8 mouse cellular contexts compared by ENCODE assay signal in genomic region chr19:23055916-23056805, GRCm38 (mm10).
DNase-seq lines count a peak whose midpoint lies in the region; ATAC-seq and TF ChIP-seq lines count a peak whose summit lies in the region.

No protein-coding gene starts in this region.

- TF ChIP-seq POLR2A in cerebellum, adult 2 months (IDR thresholded peaks at IDR 0.05; ENCODE audit: borderline replicate concordance, insufficient read depth, low read length) = no peak
- no peak for TF ChIP-seq POLR2A in thymus, adult 2 months (IDR thresholded peaks at IDR 0.05; ENCODE audit: control insufficient read depth, extremely low read depth, insufficient read depth, low read length, poor library complexity)

- H3K36me3 ChIP-seq in midbrain, embryonic 10.5 days = no peaks in the 10 kb centered on the region
- H3K36me3 ChIP-seq in midbrain, postnatal 0 days (ENCODE audit: insufficient read depth, low read length) = no peaks in the 10 kb centered on the region
- no peaks in the 10 kb centered on the region for H3K36me3 ChIP-seq in limb, embryonic 13.5 days
- no peaks in the 10 kb centered on the region for H3K36me3 ChIP-seq in stomach, embryonic 16.5 days (ENCODE audit: control insufficient read depth, insufficient read depth, low read length)
- H3K36me3 ChIP-seq in thymus, adult 2 months (ENCODE audit: control insufficient read depth, insufficient read depth, low read length) = no peaks in the 10 kb centered on the region

- H3K27ac ChIP-seq in cerebellum, adult 2 months (ENCODE audit: insufficient read depth, low read length) = peak overlapping the region; percentile 62; the same call in 1 of the 2 replicates
- no peak overlapping the region for H3K27ac ChIP-seq in midbrain, embryonic 10.5 days (replicated peaks)
- no peak overlapping the region for H3K27ac ChIP-seq in midbrain, postnatal 0 days (ENCODE audit: low read depth, low read length)
- H3K27ac ChIP-seq in limb, embryonic 13.5 days = no peak overlapping the region
- peak overlapping the region; percentile 92 for H3K27ac ChIP-seq in stomach, embryonic 16.5 days (ENCODE audit: low read length)
- H3K27ac ChIP-seq in thymus, adult 2 months (ENCODE audit: control insufficient read depth, insufficient read depth, low read length) = no peak overlapping the region

- peaks cover 8% of the 10 kb centered on the region; the same call in 1 of the 2 replicates for H3K4me1 ChIP-seq in cerebellum, adult 2 months (ENCODE audit: control insufficient read depth, insufficient read depth, low read length)
- H3K4me1 ChIP-seq in midbrain, embryonic 10.5 days = peaks cover 24% of the 10 kb centered on the region
- peaks cover 4% of the 10 kb centered on the region; the same call in 1 of the 2 replicates for H3K4me1 ChIP-seq in midbrain, postnatal 0 days (ENCODE audit: insufficient read depth, low read length)
- peaks cover 23% of the 10 kb centered on the region for H3K4me1 ChIP-seq in limb, embryonic 13.5 days
- peaks cover 16% of the 10 kb centered on the region for H3K4me1 ChIP-seq in stomach, embryonic 16.5 days (ENCODE audit: control insufficient read depth, insufficient read depth, low read length)
- peaks cover 8% of the 10 kb centered on the region for H3K4me1 ChIP-seq in thymus, adult 2 months (replicated peaks; ENCODE audit: control insufficient read depth, insufficient read depth, low read length)

- H3K27me3 ChIP-seq in cerebellum, adult 2 months (ENCODE audit: control insufficient read depth, insufficient read depth, low read length) = no peaks in the 10 kb centered on the region
- H3K27me3 ChIP-seq in midbrain, embryonic 10.5 days (ENCODE audit: low read depth, poor library complexity, severe bottlenecking) = peaks cover 18% of the 10 kb centered on the region
- no peaks in the 10 kb centered on the region for H3K27me3 ChIP-seq in midbrain, postnatal 0 days (ENCODE audit: insufficient read depth, low read length)
- no peaks in the 10 kb centered on the region for H3K27me3 ChIP-seq in limb, embryonic 13.5 days
- H3K27me3 ChIP-seq in stomach, embryonic 16.5 days (ENCODE audit: control insufficient read depth, insufficient read depth, low read length) = no peaks in the 10 kb centered on the region
- no peaks in the 10 kb centered on the region for H3K27me3 ChIP-seq in thymus, adult 2 months (ENCODE audit: control insufficient read depth, insufficient read depth, low read length)

- TF ChIP-seq CTCF in cerebellum, adult 2 months (IDR thresholded peaks at IDR 0.05; ENCODE audit: borderline replicate concordance, insufficient read depth, low read depth, low read length) = no peak
- TF ChIP-seq CTCF in midbrain, postnatal 0 days (IDR thresholded peaks at IDR 0.05) = no peak
- TF ChIP-seq CTCF in thymus, adult 2 months (IDR thresholded peaks at IDR 0.05; ENCODE audit: borderline replicate concordance, control insufficient read depth, extremely low read depth, insufficient read depth, low read length, poor library complexity) = no peak

- no peaks in the 10 kb centered on the region for H3K9me3 ChIP-seq in midbrain, embryonic 10.5 days (replicated peaks)
- no peaks in the 10 kb centered on the region for H3K9me3 ChIP-seq in midbrain, postnatal 0 days (ENCODE audit: low read length)
- no peaks in the 10 kb centered on the region for H3K9me3 ChIP-seq in limb, embryonic 13.5 days
- H3K9me3 ChIP-seq in stomach, embryonic 16.5 days (replicated peaks; ENCODE audit: control insufficient read depth, low read length) = no peaks in the 10 kb centered on the region

- DNase-seq in cerebellum, adult 2 months = no peak
- no peak for DNase-seq in cerebellum, adult 11-12 months
- DNase-seq in midbrain, embryonic 10.5 days (ENCODE audit: low spot score) = no peak
- no peak for DNase-seq in midbrain, postnatal 0 days (ENCODE audit: low spot score)
- no peak for DNase-seq in thymus, adult 2 months
- DNase-seq in adrenal gland, adult 8-10 months = no peak

- H3K4me3 ChIP-seq in cerebellum, adult 2 months (replicated peaks; ENCODE audit: insufficient read depth, low read depth, low read length) = no peak overlapping the region
- peak overlapping the region; percentile 56; the same call in 1 of the 2 replicates for H3K4me3 ChIP-seq in midbrain, embryonic 10.5 days
- H3K4me3 ChIP-seq in midbrain, postnatal 0 days (ENCODE audit: low read depth, low read length) = no peak overlapping the region
- no peak overlapping the region; the same call in 1 of the 2 replicates for H3K4me3 ChIP-seq in limb, embryonic 13.5 days
- no peak overlapping the region for H3K4me3 ChIP-seq in stomach, embryonic 16.5 days (replicated peaks; ENCODE audit: low read length)
- H3K4me3 ChIP-seq in thymus, adult 2 months (ENCODE audit: control insufficient read depth, insufficient read depth, low read length) = no peak overlapping the region

- H3K4me2 ChIP-seq in midbrain, postnatal 0 days (ENCODE audit: low read depth, low read length, poor library complexity, severe bottlenecking) = no peak overlapping the region
- peak overlapping the region; percentile 65 for H3K4me2 ChIP-seq in limb, embryonic 13.5 days (replicated peaks)
- peak overlapping the region; percentile 55 for H3K4me2 ChIP-seq in stomach, embryonic 16.5 days (ENCODE audit: low read depth, low read length)

- WGBS in cerebellum, adult 2 months = 92% methylated on average over 5 of the region's 5 CpGs
- 82% methylated on average over 5 of the region's 5 CpGs for WGBS in midbrain, embryonic 10.5 days
- 84% methylated on average over 5 of the region's 5 CpGs for WGBS in midbrain, postnatal 0 days
- 89% methylated on average over 5 of the region's 5 CpGs for WGBS in limb, embryonic 13.5 days
- 78% methylated on average over 5 of the region's 5 CpGs for WGBS in stomach, embryonic 16.5 days
- 93% methylated on average over 5 of the region's 5 CpGs for WGBS in thymus, adult 2 months

- ATAC-seq in midbrain, postnatal 0 days (ENCODE audit: low FRiP score) = no peak
- no peak for ATAC-seq in limb, embryonic 13.5 days (ENCODE audit: low FRiP score, low read depth)
- peak; percentile 49; the same call in 1 of the 2 replicates for ATAC-seq in stomach, embryonic 16.5 days (ENCODE audit: insufficient read depth, low FRiP score)

- H3K9ac ChIP-seq in midbrain, postnatal 0 days (replicated peaks; ENCODE audit: low read length, poor library complexity, severe bottlenecking) = no peak overlapping the region
- no peak overlapping the region for H3K9ac ChIP-seq in limb, embryonic 13.5 days
- H3K9ac ChIP-seq in stomach, embryonic 16.5 days (ENCODE audit: low read length) = peak overlapping the region; percentile 65; the same call in 1 of the 2 replicates

Comparison
In these comparisons a context has a peak if more than half of its experiments do, and no peak if none do; other contexts are left out.
1. H3K27ac ChIP-seq: peak in cerebellum, adult 2 months (single experiment) and stomach, embryonic 16.5 days (single experiment); none in midbrain, embryonic 10.5 days (single experiment), midbrain, postnatal 0 days (single experiment), limb, embryonic 13.5 days (single experiment) and thymus, adult 2 months (single experiment).